Mouse (Mus musculus): ENCODE measurements around the gene Uvrag. TPM values are rescaled to one million over a fixed set of nuclear protein-coding genes. Genes with fewer than 3 reads are reported as not detected.

Uvrag gene
- total RNA-seq, 2 experiments from 2014 or later: 12.9 to 14.6 TPM

DNA sequence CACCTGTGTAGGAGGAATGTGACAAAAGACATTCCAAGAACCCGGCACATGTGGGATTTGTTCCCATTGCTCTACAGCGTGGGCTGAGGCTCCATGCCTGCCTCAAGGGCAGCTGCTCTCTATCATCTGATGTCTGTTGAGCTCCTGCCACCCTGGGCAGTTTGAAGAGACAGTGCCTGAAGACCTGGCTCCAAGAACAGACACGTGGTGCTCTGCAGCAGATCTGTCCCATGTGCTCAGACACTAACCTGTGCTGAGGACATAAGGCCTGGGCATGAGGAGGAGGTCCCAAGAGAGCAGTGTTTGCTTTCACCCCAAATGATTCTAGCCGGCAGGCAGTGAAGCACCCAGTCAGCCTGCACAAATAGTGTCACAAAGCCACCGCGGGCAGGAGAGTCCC, 27.8 kb upstream of the Uvrag start:
- intact Hi-C loops (cut with DNase I; ENCODE audit: low total_unique reads): no loop called here

GRCm38 (mm10) chr7:99167939-99168338, 27.0 kb upstream of the Uvrag start:
- no peak for DNase-seq

More for the DNA sequence above, 27.8 kb upstream of the Uvrag start:
- no peak for DNase-seq

GRCm38 (mm10) chr7:99166159-99166558, 25.2 kb upstream of the Uvrag start:
- intact Hi-C loops (cut with DNase I; ENCODE audit: low total_unique reads): no loop called here
- no peak for DNase-seq

More at GRCm38 (mm10) chr7:99167939-99168338, 27.0 kb upstream of the Uvrag start:
- intact Hi-C loops (cut with DNase I; ENCODE audit: low total_unique reads): no loop called here

DNA sequence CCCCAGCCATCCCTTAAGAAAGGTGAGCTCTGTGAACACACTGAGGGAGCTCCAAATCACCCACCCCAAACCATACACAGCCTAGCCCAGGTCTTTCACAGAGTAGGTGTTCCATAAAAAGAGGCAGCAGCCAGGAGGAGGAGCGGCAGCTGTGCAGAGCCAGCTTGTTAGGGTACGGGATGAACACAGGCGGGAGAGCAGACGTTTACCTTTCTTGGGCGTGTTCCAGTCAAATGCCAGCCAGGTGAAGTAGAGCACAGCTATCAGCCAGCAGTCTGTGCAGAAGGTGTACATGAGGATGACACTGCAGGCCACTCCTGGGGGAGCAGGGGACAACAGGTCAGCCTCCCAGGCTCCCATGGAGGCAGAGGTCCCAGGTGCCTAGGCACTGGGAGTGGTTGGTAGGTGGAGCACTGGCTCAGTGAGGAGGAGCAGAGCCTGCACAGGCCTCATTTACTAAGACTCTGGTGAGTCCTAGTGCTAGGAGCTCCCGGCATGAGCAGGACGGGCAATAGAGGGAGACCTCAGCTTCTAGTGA, 24.0 kb upstream of the Uvrag start:
- DNase-seq: no peak
- intact Hi-C loops (cut with DNase I; ENCODE audit: low total_unique reads): no loop called here

DNA sequence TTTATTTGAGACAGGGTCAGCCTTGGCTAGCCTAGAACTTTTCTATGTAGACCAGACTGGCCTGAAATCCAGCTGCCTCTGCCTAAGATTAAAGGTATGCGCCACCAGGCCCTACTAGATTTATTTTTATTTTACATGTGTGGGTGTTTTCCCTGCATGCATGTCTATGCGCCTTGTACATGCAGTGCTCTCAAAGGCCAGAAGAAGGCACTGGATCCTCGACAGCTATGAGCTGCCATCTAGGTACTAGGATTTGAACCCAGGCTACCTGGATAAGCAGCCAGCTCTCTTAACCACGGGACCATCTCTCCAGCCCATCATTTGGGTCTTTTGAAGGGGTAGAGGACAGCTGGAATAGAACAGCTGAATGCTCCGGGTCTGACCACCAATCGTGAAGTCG, 21.5 kb upstream of the Uvrag start:
- intact Hi-C loops (cut with DNase I; ENCODE audit: low total_unique reads): no loop called here
- DNase-seq: no peak

GRCm38 (mm10) chr7:99161961-99162360, 21.0 kb upstream of the Uvrag start:
- intact Hi-C loops (cut with DNase I; ENCODE audit: low total_unique reads): no loop called here
- no peak for DNase-seq

GRCm38 (mm10) chr7:99161529-99161928, 20.6 kb upstream of the Uvrag start:
- intact Hi-C loops (cut with DNase I; ENCODE audit: low total_unique reads): no loop called here
- peak; percentile 57 for DNase-seq

DNA sequence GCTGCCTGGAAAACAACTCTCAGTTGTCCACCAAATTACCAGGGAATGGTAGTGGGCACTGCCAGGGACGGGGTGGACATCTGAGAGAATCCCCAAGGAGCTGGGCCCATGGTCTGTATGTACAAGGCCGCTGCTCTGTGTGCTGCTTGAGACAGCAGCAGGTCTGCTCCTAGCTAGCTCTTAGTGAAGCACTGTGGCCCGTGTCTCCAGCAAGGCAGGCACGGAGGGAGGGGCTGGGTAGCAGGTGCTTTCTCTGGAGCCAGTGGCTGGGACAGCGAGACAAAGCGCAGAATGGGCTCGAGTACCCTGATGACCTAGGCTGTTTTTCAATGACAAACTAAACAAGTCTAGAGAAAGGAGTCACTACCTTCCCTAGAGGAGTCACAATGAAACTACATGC, 20.1 kb upstream of the Uvrag start:
- intact Hi-C loops (cut with DNase I; ENCODE audit: low total_unique reads): no loop called here
- DNase-seq: no peak

DNA sequence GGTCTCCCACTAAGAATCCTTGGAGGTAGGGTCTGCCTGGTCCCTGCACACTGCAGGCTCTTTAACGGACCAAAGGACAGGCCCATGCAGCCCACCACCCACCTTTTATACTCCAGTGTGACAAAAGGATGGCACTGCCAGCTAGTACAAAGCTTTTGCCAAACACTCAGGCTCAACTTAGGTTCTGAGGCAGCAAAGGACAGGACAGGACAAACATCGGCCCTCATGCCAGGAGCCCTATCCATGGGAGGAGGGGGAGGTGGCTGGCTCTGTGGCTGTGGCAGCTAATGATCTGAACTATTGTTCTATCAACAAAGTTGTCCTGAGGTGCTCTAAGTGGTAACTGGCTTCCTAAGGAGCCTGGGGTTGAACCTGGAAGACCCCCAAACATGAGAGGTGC, 18.5 kb upstream of the Uvrag start:
- no peak for DNase-seq
- intact Hi-C loops (cut with DNase I; ENCODE audit: low total_unique reads): no loop called here

DNA sequence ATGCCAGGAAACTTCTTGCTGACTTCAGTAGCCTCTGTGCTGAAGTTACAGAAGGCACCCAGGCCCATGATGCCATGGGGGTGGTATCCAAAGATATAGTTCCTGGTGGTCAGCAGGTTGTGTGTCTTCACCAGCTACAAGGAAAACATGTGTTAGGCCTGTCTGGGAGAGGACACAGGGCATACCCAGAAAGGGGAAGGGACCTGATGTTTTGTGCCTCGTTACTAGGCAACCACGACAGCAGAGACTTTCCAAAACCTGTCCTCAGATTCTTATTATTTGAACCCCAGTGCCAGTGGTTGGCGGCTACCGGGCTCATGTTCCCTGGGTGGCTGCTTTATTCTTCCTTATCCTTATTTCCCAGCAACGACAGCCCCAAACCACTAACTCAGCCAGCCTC, 18.0 kb upstream of the Uvrag start:
- DNase-seq: no peak
- intact Hi-C loops (cut with DNase I; ENCODE audit: low total_unique reads): no loop called here

DNA sequence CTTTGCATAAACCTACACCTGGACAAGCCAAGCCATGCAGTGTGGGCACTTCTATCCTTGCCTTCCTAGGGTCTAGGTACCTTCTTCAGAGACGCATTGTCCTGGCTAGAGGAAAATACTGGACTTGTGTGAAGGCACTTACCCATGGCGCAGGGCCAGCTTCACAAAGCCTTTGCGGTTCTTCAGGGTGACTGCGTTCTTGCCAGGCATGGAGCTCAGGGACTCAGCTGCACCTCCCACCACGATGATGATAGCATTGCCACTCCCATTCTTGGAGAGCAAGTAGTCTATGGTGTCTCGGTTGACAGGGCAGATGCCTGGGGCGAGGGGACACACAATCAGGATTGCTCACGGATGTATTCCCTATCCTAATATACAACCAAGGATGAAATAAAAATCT, 17.1 kb upstream of the Uvrag start:
- DNase-seq: no peak
- intact Hi-C loops (cut with DNase I; ENCODE audit: low total_unique reads): no loop called here

- intact Hi-C loops (cut with DNase I; ENCODE audit: low total_unique reads): no loop called here
- DNase-seq: no peak
These were observed 15.8 kb upstream of the Uvrag start for GRCm38 (mm10) chr7:99156737-99157136.

- intact Hi-C loops (cut with DNase I; ENCODE audit: low total_unique reads): no loop called here
- no peak for DNase-seq
These were observed 14.7 kb upstream of the Uvrag start for GRCm38 (mm10) chr7:99155311-99156289.

- intact Hi-C loops (cut with DNase I; ENCODE audit: low total_unique reads): loop anchor here (5.0 kb wide), 1 partner anchor 47 kb away; no protein-coding TSS in a partner anchor
These were observed 13.8 kb upstream of the Uvrag start for GRCm38 (mm10) chr7:99154648-99155151.

GRCm38 (mm10) chr7:99153686-99154202, 12.8 kb upstream of the Uvrag start:
- no peak for DNase-seq
- intact Hi-C loops (cut with DNase I; ENCODE audit: low total_unique reads): loop anchor here (5.0 kb wide), 1 partner anchor 46 kb away; no protein-coding TSS in a partner anchor

More at GRCm38 (mm10) chr7:99154648-99155151, 13.8 kb upstream of the Uvrag start:
- DNase-seq: no peak

DNA sequence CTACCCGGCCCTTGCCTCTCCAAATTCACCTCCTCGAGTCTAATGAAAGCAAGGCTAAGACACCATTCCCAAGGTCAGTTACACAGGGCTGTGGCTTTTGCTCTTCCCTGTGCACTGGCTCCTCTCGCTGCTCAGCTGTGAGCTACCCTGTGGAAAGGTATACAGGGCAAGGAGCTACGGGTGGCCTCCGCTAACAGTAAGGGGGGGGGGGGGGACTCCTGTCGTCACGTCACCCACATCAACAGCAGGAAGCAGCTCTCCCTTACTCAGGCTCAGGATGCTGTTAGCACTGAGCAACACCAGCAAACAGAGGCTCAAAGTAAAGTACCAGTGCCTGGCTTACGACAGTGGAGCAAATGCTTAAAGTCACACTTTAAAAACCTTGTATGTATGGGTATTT, 11.8 kb upstream of the Uvrag start:
- DNase-seq: no peak
- intact Hi-C loops (cut with DNase I; ENCODE audit: low total_unique reads): loop anchor here (5.0 kb wide), 1 partner anchor 45 kb away; no protein-coding TSS in a partner anchor

DNA sequence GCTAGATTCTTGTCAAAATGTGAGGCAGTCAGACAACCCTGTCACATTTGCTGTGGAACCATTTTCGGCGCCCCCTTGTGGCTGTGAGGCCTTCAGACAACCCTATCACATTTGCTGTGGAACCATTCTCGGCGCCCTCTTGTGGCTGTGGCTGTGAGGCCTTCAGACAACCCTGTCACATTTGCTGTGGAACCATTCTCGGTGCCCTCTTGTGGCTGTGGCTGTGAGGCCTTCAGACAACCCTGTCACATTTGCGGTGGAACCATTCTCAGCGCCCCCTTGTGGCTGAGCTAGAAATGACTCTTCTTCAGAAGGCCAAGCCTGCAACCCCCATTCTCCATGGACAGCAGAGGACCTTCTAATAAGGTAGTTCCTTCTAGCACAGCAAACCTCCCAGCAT, 10.4 kb upstream of the Uvrag start:
- intact Hi-C loops (cut with DNase I; ENCODE audit: low total_unique reads): loop anchor here (5.0 kb wide), 1 partner anchor 44 kb away; no protein-coding TSS in a partner anchor
- DNase-seq: peak; percentile 94

- intact Hi-C loops (cut with DNase I; ENCODE audit: low total_unique reads): no loop called here
- no peak for DNase-seq
These were observed 8.1 kb upstream of the Uvrag start for GRCm38 (mm10) chr7:99149017-99149416.

DNA sequence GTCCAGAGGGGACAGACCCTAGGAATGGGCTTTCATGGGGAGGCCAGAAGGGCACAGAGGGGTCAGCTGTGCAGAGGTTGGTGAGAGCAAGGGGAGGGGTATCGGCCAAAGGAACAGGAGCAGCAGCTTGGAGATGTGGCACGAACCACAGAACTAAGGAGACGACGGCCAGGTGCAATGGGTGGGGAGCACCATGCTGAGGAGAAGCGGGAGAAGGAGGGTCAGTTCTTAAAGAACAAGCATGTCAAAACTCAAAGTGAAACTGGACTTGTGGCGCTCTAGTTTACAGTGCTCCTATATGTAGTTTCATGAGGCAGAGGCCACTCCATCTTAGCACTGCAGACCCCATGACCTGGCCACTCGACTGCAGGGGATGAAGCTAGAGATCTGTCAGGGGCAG, 6.6 kb upstream of the Uvrag start:
- intact Hi-C loops (cut with DNase I; ENCODE audit: low total_unique reads): no loop called here
- DNase-seq: no peak

DNA sequence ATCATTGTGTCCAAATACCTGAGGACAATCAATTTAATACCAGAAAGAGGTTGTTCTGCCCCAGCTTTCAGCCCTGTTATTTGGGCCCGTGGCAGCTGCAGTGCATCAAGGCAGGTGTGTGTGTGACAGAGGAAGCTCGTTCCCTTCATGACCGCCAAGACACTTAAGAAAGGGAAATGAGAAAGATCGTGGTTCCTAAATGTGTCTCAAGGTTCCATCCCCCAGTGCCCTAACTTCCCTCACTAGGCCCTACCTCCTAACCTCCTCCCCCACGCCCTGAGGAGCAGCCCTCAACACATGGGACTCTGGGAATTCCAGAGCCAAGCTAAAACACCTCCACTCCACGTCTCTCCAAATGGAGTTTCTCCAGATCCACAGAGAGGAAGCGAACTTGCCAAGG, 6.0 kb upstream of the Uvrag start:
- no peak for DNase-seq
- intact Hi-C loops (cut with DNase I; ENCODE audit: low total_unique reads): no loop called here
